Comparison of ENCODE assay signal across 8 mouse cellular contexts in genomic region chr4:100008371-100009090, GRCm38 (mm10).
DNase-seq lines count a peak whose midpoint lies in the region; ATAC-seq and TF ChIP-seq lines count a peak whose summit lies in the region.

No protein-coding gene starts in this region.

- H3K4me3 ChIP-seq in forebrain, embryonic 15.5 days = no peak overlapping the region
- no peak overlapping the region for H3K4me3 ChIP-seq in heart, embryonic 16.5 days (ENCODE audit: low read length)
- no peak overlapping the region for H3K4me3 ChIP-seq in liver, adult 2 months (ENCODE audit: insufficient read depth, low read depth, low read length)
- no peak overlapping the region for H3K4me3 ChIP-seq in neural tube, embryonic 12.5 days

- TF ChIP-seq POLR2A in liver, adult 2 months (IDR thresholded peaks at IDR 0.05; ENCODE audit: extremely low read depth, insufficient read depth, low read length) = no peak

- H3K27me3 ChIP-seq in forebrain, embryonic 15.5 days = no peaks in the 10 kb centered on the region
- no peaks in the 10 kb centered on the region for H3K27me3 ChIP-seq in heart, embryonic 16.5 days (ENCODE audit: control insufficient read depth, insufficient read depth, low read length)
- H3K27me3 ChIP-seq in liver, adult 2 months (ENCODE audit: control insufficient read depth, insufficient read depth, low read length) = no peaks in the 10 kb centered on the region
- no peaks in the 10 kb centered on the region for H3K27me3 ChIP-seq in neural tube, embryonic 12.5 days (replicated peaks)

- H3K4me1 ChIP-seq in forebrain, embryonic 15.5 days = peaks cover 12% of the 10 kb centered on the region
- H3K4me1 ChIP-seq in heart, embryonic 16.5 days (ENCODE audit: control insufficient read depth, insufficient read depth, low read length) = 0 out of 2 replicates have a peak, but pooled peaks cover 3% of the 10 kb centered on the region
- peaks cover 17% of the 10 kb centered on the region for H3K4me1 ChIP-seq in liver, adult 2 months (ENCODE audit: control insufficient read depth, insufficient read depth, low read length)
- H3K4me1 ChIP-seq in neural tube, embryonic 12.5 days = no peaks in the 10 kb centered on the region

- no peaks in the 10 kb centered on the region for H3K9me3 ChIP-seq in forebrain, embryonic 15.5 days
- H3K9me3 ChIP-seq in heart, embryonic 16.5 days (replicated peaks; ENCODE audit: control insufficient read depth, low read length) = no peaks in the 10 kb centered on the region
- H3K9me3 ChIP-seq in neural tube, embryonic 12.5 days = no peaks in the 10 kb centered on the region

- H3K36me3 ChIP-seq in forebrain, embryonic 15.5 days = no peaks in the 10 kb centered on the region
- no peaks in the 10 kb centered on the region for H3K36me3 ChIP-seq in heart, embryonic 16.5 days (ENCODE audit: control insufficient read depth, insufficient read depth)
- no peaks in the 10 kb centered on the region for H3K36me3 ChIP-seq in liver, adult 2 months (ENCODE audit: control insufficient read depth, insufficient read depth, low read length)
- H3K36me3 ChIP-seq in neural tube, embryonic 12.5 days = no peaks in the 10 kb centered on the region

- H3K79me2 ChIP-seq in liver, adult 2 months (ENCODE audit: control insufficient read depth, insufficient read depth, low read length) = no peaks in the 10 kb centered on the region

- WGBS in forebrain, embryonic 15.5 days = 44% methylated on average over 5 of the region's 5 CpGs
- 35% methylated on average over 5 of the region's 5 CpGs for WGBS in heart, embryonic 16.5 days
- 23% methylated on average over 5 of the region's 5 CpGs for WGBS in liver, adult 2 months
- WGBS in neural tube, embryonic 12.5 days = 50% methylated on average over 5 of the region's 5 CpGs

- ATAC-seq in forebrain, embryonic 15.5 days (replicated peaks) = peak; percentile 39; the same call in 1 of the 2 replicates
- peak; percentile 78 for ATAC-seq in heart, embryonic 16.5 days (replicated peaks; ENCODE audit: extremely low read depth, insufficient read depth, low FRiP score)
- ATAC-seq in neural tube, embryonic 12.5 days (ENCODE audit: low FRiP score, low read depth) = peak; percentile 61; the same call in 1 of the 2 replicates

- H3K27ac ChIP-seq in forebrain, embryonic 15.5 days (replicated peaks) = no peak overlapping the region
- H3K27ac ChIP-seq in heart, embryonic 16.5 days (ENCODE audit: low read length) = no peak overlapping the region
- peak overlapping the region; percentile 76 for H3K27ac ChIP-seq in liver, adult 2 months (replicated peaks; ENCODE audit: insufficient read depth, low read depth, low read length)
- H3K27ac ChIP-seq in neural tube, embryonic 12.5 days = no peak overlapping the region

- peak; percentile 5 for DNase-seq in CD4-positive helper T cell, adult 2 months (ENCODE audit: low read depth, low spot score)
- DNase-seq in cerebellum, adult 11 months = peak; percentile 32
- peak; percentile 90 for DNase-seq in kidney, postnatal 10 days
- DNase-seq in liver, adult 2 months (ENCODE audit: extremely low read depth, low read depth, low spot score) = peak; percentile 98
- DNase-seq in thymus, postnatal 14 days = no peak

- H3K4me2 ChIP-seq in forebrain, embryonic 15.5 days (replicated peaks) = no peak overlapping the region
- no peak overlapping the region for H3K4me2 ChIP-seq in heart, embryonic 16.5 days (ENCODE audit: low read depth, low read length)
- no peak overlapping the region for H3K4me2 ChIP-seq in neural tube, embryonic 12.5 days (replicated peaks)

- TF ChIP-seq CTCF in liver, adult 2 months (IDR thresholded peaks at IDR 0.05; ENCODE audit: low read depth, low read length) = peak; percentile 81

- H3K9ac ChIP-seq in forebrain, embryonic 15.5 days (replicated peaks) = no peak overlapping the region
- H3K9ac ChIP-seq in heart, embryonic 16.5 days (ENCODE audit: low read length) = no peak overlapping the region
- no peak overlapping the region for H3K9ac ChIP-seq in liver, adult 2 months (ENCODE audit: low read depth, low read length)
- H3K9ac ChIP-seq in neural tube, embryonic 12.5 days = no peak overlapping the region
